Mouse (Mus musculus) layer of hippocampus, postnatal 14 days (tissue): ENCODE results near the gene Rapgefl1. TPM values are rescaled to one million over a fixed set of nuclear protein-coding genes. Genes with fewer than 3 reads are reported as not detected.
"Not testable (repeated sequence)": the region's sequence is repeated elsewhere in the genome, so short reads cannot be mapped to it uniquely, and the experiment has no call there.

Source experiments
- DNase-seq, 2 experiments: peaks; one replicate each; pipeline ENCODE4 v3.0.0; 2021 to 2022; ENCODE audit warnings: low spot score in 2 of 2, mixed read lengths in 1 of 2
- total RNA-seq, 2 experiments: library from RNA; stranded (reverse); gene quantifications; 2 replicates each; pipeline ENCODE4 v1.2.3; 2021

Rapgefl1 gene
- total RNA-seq, 2 experiments from 2014 or later = 159 to 165 TPM

- peak; percentile 97 to 99 for DNase-seq
These were observed 26.9 kb upstream of the Rapgefl1 start for GRCm38 (mm10) chr11:98809457-98810290.

- no peak for DNase-seq
These were observed 25.9 kb upstream of the Rapgefl1 start for GRCm38 (mm10) chr11:98810686-98811085.

- no peak for DNase-seq
These were observed 19.8 kb upstream of the Rapgefl1 start for GRCm38 (mm10) chr11:98816706-98817239.

- DNase-seq = no peak
These were observed 15.6 kb upstream of the Rapgefl1 start for GRCm38 (mm10) chr11:98820968-98821367.

GRCm38 (mm10) chr11:98826071-98826470 is 10.5 kb upstream of the Rapgefl1 start:
- not testable (repeated sequence) for DNase-seq

GRCm38 (mm10) chr11:98827877-98828276 is 8.7 kb upstream of the Rapgefl1 start:
- DNase-seq = no peak

- DNase-seq = no peak
These were observed 7.4 kb upstream of the Rapgefl1 start for GRCm38 (mm10) chr11:98829091-98829775.

GRCm38 (mm10) chr11:98829875-98830274 is 6.7 kb upstream of the Rapgefl1 start:
- no peak for DNase-seq

- peak; percentile 65 to 75 for DNase-seq
These were observed 1.3 kb upstream of the Rapgefl1 start for GRCm38 (mm10) chr11:98835296-98835695.

GRCm38 (mm10) chr11:98835725-98836124 is 860 bp upstream of the Rapgefl1 start:
- DNase-seq = peak; percentile 63 to 70

GRCm38 (mm10) chr11:98836128-98836527 is 457 bp upstream of the Rapgefl1 start:
- no peak for DNase-seq

GRCm38 (mm10) chr11:98837231-98837704 is 683 bp downstream of the Rapgefl1 start:
- no peak for DNase-seq

- DNase-seq = peak in 1 of 2 experiments; percentile 43
These were observed 1.3 kb downstream of the Rapgefl1 start for GRCm38 (mm10) chr11:98837917-98838316.

GRCm38 (mm10) chr11:98838512-98838911 is 1.9 kb downstream of the Rapgefl1 start:
- DNase-seq = peak; percentile 59 to 87

- no peak for DNase-seq
These were observed 2.8 kb downstream of the Rapgefl1 start for GRCm38 (mm10) chr11:98839402-98839801.

- DNase-seq = no peak
These were observed 3.3 kb downstream of the Rapgefl1 start for GRCm38 (mm10) chr11:98839897-98840296.

- DNase-seq = no peak
These were observed 9.4 kb downstream of the Rapgefl1 start for GRCm38 (mm10) chr11:98846016-98846415.

- no peak for DNase-seq
These were observed 10.4 kb downstream of the Rapgefl1 start for GRCm38 (mm10) chr11:98846865-98847604.

- DNase-seq = no peak
These were observed 12.8 kb downstream of the Rapgefl1 start for GRCm38 (mm10) chr11:98849196-98849894.
